Comparison of ENCODE assay signal across 8 mouse cellular contexts in genomic region chr5:134637820-134638367, GRCm38 (mm10). TPM values are rescaled to one million over a fixed set of nuclear protein-coding genes. Genes with fewer than 3 reads are reported as not detected.
DNase-seq lines count a peak whose midpoint lies in the region; ATAC-seq and TF ChIP-seq lines count a peak whose summit lies in the region.

No protein-coding gene starts in this region.

- no peaks in the 10 kb centered on the region for H3K27me3 ChIP-seq in heart, embryonic 15.5 days
- H3K27me3 ChIP-seq in G1E (ENCODE audit: insufficient read depth, low read length): no peaks in the 10 kb centered on the region
- no peaks in the 10 kb centered on the region for H3K27me3 ChIP-seq in hindbrain, embryonic 15.5 days
- no peaks in the 10 kb centered on the region for H3K27me3 ChIP-seq in midbrain, embryonic 13.5 days

- H3K27ac ChIP-seq in heart, embryonic 15.5 days: peak overlapping the region; percentile 87
- peak overlapping the region; percentile 96 for H3K27ac ChIP-seq in hindbrain, embryonic 15.5 days (replicated peaks)
- peak overlapping the region; percentile 95 for H3K27ac ChIP-seq in midbrain, embryonic 13.5 days

- DNase-seq in heart, adult 9 months (ENCODE audit: low spot score in 2 of 2): no peak
- DNase-seq in G1E (ENCODE audit: low spot score): no peak
- no peak for DNase-seq in right cerebral cortex, postnatal 4 days
- no peak for DNase-seq in ovary, postnatal 10 days (ENCODE audit: low spot score)
- DNase-seq in T-cell, adult 2 months (ENCODE audit: low spot score): no peak

- peaks cover 19% of the 10 kb centered on the region for H3K4me1 ChIP-seq in heart, embryonic 15.5 days (replicated peaks)
- H3K4me1 ChIP-seq in G1E (ENCODE audit: insufficient read depth, low read depth, low read length): peaks cover 43% of the 10 kb centered on the region
- H3K4me1 ChIP-seq in hindbrain, embryonic 15.5 days (replicated peaks): peaks cover 19% of the 10 kb centered on the region
- peaks cover 27% of the 10 kb centered on the region for H3K4me1 ChIP-seq in midbrain, embryonic 13.5 days (replicated peaks)

- peak overlapping the region; percentile 90 for H3K9ac ChIP-seq in heart, embryonic 15.5 days
- H3K9ac ChIP-seq in hindbrain, embryonic 15.5 days: peak overlapping the region; percentile 99
- peak overlapping the region; percentile 100 for H3K9ac ChIP-seq in midbrain, embryonic 13.5 days (replicated peaks)

- no peaks in the 10 kb centered on the region for H3K9me3 ChIP-seq in heart, embryonic 15.5 days (replicated peaks)
- H3K9me3 ChIP-seq in G1E (replicated peaks): no peaks in the 10 kb centered on the region
- H3K9me3 ChIP-seq in hindbrain, embryonic 15.5 days: no peaks in the 10 kb centered on the region
- H3K9me3 ChIP-seq in midbrain, embryonic 13.5 days: no peaks in the 10 kb centered on the region

- H3K4me3 ChIP-seq in heart, embryonic 15.5 days: peak overlapping the region; percentile 76
- peak overlapping the region; percentile 93 for H3K4me3 ChIP-seq in G1E (ENCODE audit: low read depth, low read length)
- H3K4me3 ChIP-seq in hindbrain, embryonic 15.5 days: peak overlapping the region; percentile 97
- peak overlapping the region; percentile 100 for H3K4me3 ChIP-seq in midbrain, embryonic 13.5 days (replicated peaks)

- peak overlapping the region; percentile 71 for H3K4me2 ChIP-seq in heart, embryonic 15.5 days
- H3K4me2 ChIP-seq in hindbrain, embryonic 15.5 days: peak overlapping the region; percentile 82
- peak overlapping the region; percentile 88 for H3K4me2 ChIP-seq in midbrain, embryonic 13.5 days (replicated peaks)

- no peak for TF ChIP-seq CTCF in G1E (IDR thresholded peaks at IDR 0.05; ENCODE audit: low read depth, low read length)

- 24% methylated on average over 5 of the region's 5 CpGs for WGBS in heart, embryonic 15.5 days
- 35% methylated on average over 5 of the region's 5 CpGs for WGBS in hindbrain, embryonic 15.5 days
- 36% methylated on average over 5 of the region's 5 CpGs for WGBS in midbrain, embryonic 13.5 days

- H3K36me3 ChIP-seq in heart, embryonic 15.5 days: peaks cover 24% of the 10 kb centered on the region
- H3K36me3 ChIP-seq in G1E (replicated peaks): peaks cover 43% of the 10 kb centered on the region
- 0 out of 2 replicates have a peak, but pooled peaks cover 4% of the 10 kb centered on the region for H3K36me3 ChIP-seq in hindbrain, embryonic 15.5 days
- H3K36me3 ChIP-seq in midbrain, embryonic 13.5 days: peaks cover 29% of the 10 kb centered on the region

- no peak for ATAC-seq in heart, embryonic 15.5 days (replicated peaks; ENCODE audit: insufficient number of reproducible peaks, insufficient read depth, low FRiP score, low read depth)
- ATAC-seq in G1E (ENCODE audit: extremely low read depth, insufficient number of reproducible peaks, low FRiP score, poor library complexity, severe bottlenecking): no peak
- ATAC-seq in hindbrain, embryonic 15.5 days (ENCODE audit: low FRiP score, low read depth): no peak
- ATAC-seq in midbrain, embryonic 13.5 days: no peak

RNA-seq across cellular contexts. Expression of gene Eif4h, which starts 1.4 kb away (rescaled TPM):
- polyA plus RNA-seq in heart, embryonic 15.5 days (2015; fragmentation: Nextera tagmentation; extraction: Ambion mirVana): 273 and 345 TPM in 2 replicates
- total RNA-seq in G1E (2014; fragmentation: Nextera tagmentation): 326 and 375 TPM in 2 replicates
- 258 and 290 TPM in 2 replicates for total RNA-seq in G1E (2017)
- 367 TPM in 2 replicates for polyA plus RNA-seq in G1E (2012)
- 336 TPM in 2 replicates for polyA plus RNA-seq in hindbrain, embryonic 15.5 days (2015; fragmentation: Nextera tagmentation; extraction: Ambion mirVana)
- 352 and 382 TPM in 2 replicates for polyA plus RNA-seq in midbrain, embryonic 13.5 days (2015; fragmentation: Nextera tagmentation; extraction: Ambion mirVana)

RNA-seq across cellular contexts. Expression of gene Lat2, which starts 23.1 kb away (rescaled TPM):
- polyA plus RNA-seq in heart, embryonic 15.5 days (2015; fragmentation: Nextera tagmentation; extraction: Ambion mirVana): 2.5 and 4.5 TPM in 2 replicates
- total RNA-seq in G1E (2014; fragmentation: Nextera tagmentation) (1.5 TPM in 1 of 2 replicates, not detected in the other), G1E (2017) (12.8 and 15.0 TPM in 2 replicates)
- 0.28 TPM in 1 of 2 replicates, not detected in the other for polyA plus RNA-seq in G1E (2012)
- 4.0 and 4.2 TPM in 2 replicates for polyA plus RNA-seq in hindbrain, embryonic 15.5 days (2015; fragmentation: Nextera tagmentation; extraction: Ambion mirVana)
- polyA plus RNA-seq in midbrain, embryonic 13.5 days (2015; fragmentation: Nextera tagmentation; extraction: Ambion mirVana): 4.1 and 5.5 TPM in 2 replicates

RNA-seq across cellular contexts. Expression of gene Limk1, which starts 50.5 kb away (rescaled TPM):
- 3.3 and 5.4 TPM in 2 replicates for polyA plus RNA-seq in heart, embryonic 15.5 days (2015; fragmentation: Nextera tagmentation; extraction: Ambion mirVana)
- total RNA-seq in G1E (2014; fragmentation: Nextera tagmentation) (1.3 and 1.4 TPM in 2 replicates), G1E (2017) (1.3 and 1.5 TPM in 2 replicates)
- polyA plus RNA-seq in G1E (2012): 1.5 and 1.7 TPM in 2 replicates
- 23.0 and 25.8 TPM in 2 replicates for polyA plus RNA-seq in hindbrain, embryonic 15.5 days (2015; fragmentation: Nextera tagmentation; extraction: Ambion mirVana)
- polyA plus RNA-seq in midbrain, embryonic 13.5 days (2015; fragmentation: Nextera tagmentation; extraction: Ambion mirVana): 17.5 and 20.8 TPM in 2 replicates

RNA-seq across cellular contexts. Expression of gene Rfc2, which starts 56.7 kb away (rescaled TPM):
- 156 and 190 TPM in 2 replicates for polyA plus RNA-seq in heart, embryonic 15.5 days (2015; fragmentation: Nextera tagmentation; extraction: Ambion mirVana)
- total RNA-seq in G1E (2014; fragmentation: Nextera tagmentation) (230 and 241 TPM in 2 replicates), G1E (2017) (259 and 301 TPM in 2 replicates)
- polyA plus RNA-seq in G1E (2012): 72.9 and 85.2 TPM in 2 replicates
- polyA plus RNA-seq in hindbrain, embryonic 15.5 days (2015; fragmentation: Nextera tagmentation; extraction: Ambion mirVana): 190 and 194 TPM in 2 replicates
- polyA plus RNA-seq in midbrain, embryonic 13.5 days (2015; fragmentation: Nextera tagmentation; extraction: Ambion mirVana): 215 and 219 TPM in 2 replicates
